Mouse (Mus musculus) forebrain, embryonic 13.5 days (tissue): ENCODE data around the gene Pcgf2. TPM values are rescaled to one million over a fixed set of nuclear protein-coding genes. Genes with fewer than 3 reads are reported as not detected.

Experiments
- ATAC-seq: fragments of 200-750 bp; cut with Nextera tagmentation; 2 replicates; pipeline ENCODE4 v1.8.0; 2017
- H3K27ac ChIP-seq: fragments of 300-500 bp; sonication (generic); 2 replicates; pipeline ENCODE4 v1.5.1; 2015; ENCODE audit warnings: inconsistent platforms, mild to moderate bottlenecking, moderate library complexity
- H3K27me3 ChIP-seq: fragments of 300-500 bp; sonication (generic); 2 replicates; pipeline ENCODE4 v1.6.1; 2015; ENCODE audit warnings: mild to moderate bottlenecking, inconsistent platforms
- H3K36me3 ChIP-seq: fragments of 300-500 bp; sonication (generic); 2 replicates; pipeline ENCODE4 v1.6.1; 2015; ENCODE audit warnings: mild to moderate bottlenecking, inconsistent platforms; ENCODE audit not compliant: poor library complexity, severe bottlenecking
- H3K4me1 ChIP-seq: fragments of 300-500 bp; sonication (generic); 2 replicates; pipeline ENCODE4 v1.6.1; 2015; ENCODE audit warnings: inconsistent platforms
- H3K4me2 ChIP-seq: fragments of 300-500 bp; sonication (generic); 2 replicates; pipeline ENCODE4 v1.6.1; 2015; ENCODE audit warnings: inconsistent platforms, mild to moderate bottlenecking, moderate library complexity
- H3K4me3 ChIP-seq: fragments of 300-500 bp; sonication (generic); 2 replicates; pipeline ENCODE4 v1.5.1; 2015; ENCODE audit warnings: mild to moderate bottlenecking, inconsistent platforms
- H3K9ac ChIP-seq: fragments of 300-500 bp; sonication (generic); 2 replicates; pipeline ENCODE4 v1.6.1; 2015; ENCODE audit warnings: mild to moderate bottlenecking, inconsistent platforms
- H3K9me3 ChIP-seq: fragments of 300-500 bp; sonication (generic); replicated peaks from 2 replicates; pipeline ENCODE4 v1.6.1; 2016; ENCODE audit warnings: inconsistent platforms
- WGBS: fragments of 180-500 bp; shearing (Covaris S2); methylation state at CpG from one replicate; pipeline ENCODE4 v1.1.7; 2015; 5-methylcytosine and 5-hydroxymethylcytosine counted together
- polyA plus RNA-seq: library from polyadenylated mRNA; unstranded; fragments of >200 nt; fragmentation: Nextera tagmentation; extraction: Ambion mirVana; gene quantifications from 2 replicates; pipeline ENCODE4 v1.2.1, GENCODE M21; 2015

Gene Pcgf2
- polyA plus RNA-seq, 1 experiment from 2014 or later, result 22.9 TPM

DNA sequence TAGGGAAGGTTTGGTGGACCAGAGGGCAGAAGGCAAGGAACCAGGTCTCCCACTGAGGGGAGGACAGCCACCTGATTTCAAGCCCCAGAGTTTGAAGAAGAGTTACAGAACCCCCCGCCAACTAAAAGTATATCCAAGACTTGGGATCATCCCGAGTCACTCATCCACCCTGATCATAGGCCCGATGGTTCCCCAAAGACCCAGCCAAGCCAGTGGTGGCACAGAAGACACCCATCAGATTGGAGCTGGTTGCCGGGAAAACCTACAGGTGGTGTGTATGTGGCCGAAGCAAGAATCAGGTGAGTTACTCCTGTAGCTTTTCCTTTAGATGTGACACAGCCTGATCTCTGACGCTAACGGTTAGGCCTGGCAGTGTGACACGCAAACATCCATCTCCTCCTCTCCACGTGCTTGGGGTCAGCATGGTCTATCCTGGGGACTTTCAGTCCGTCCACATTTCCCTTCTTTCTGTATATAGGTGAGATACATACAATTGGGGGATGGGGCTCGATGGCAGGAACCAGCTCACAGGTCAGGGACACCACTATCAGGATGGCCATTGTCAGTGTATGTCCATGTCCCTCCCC lies 13.9 kb downstream of the Pcgf2 start:
- Histone ChIP-seq H3K36me3 (peaks cover 48% of the 10 kb centered on the region), H3K4me3 (peak overlapping the region; percentile 46; the same call in 1 of the 2 replicates), H3K9me3 (no peaks in the 10 kb centered on the region), H3K27me3 (no peaks in the 10 kb centered on the region), H3K4me2 (peak overlapping the region; percentile 92), H3K4me1 (peaks cover 21% of the 10 kb centered on the region), H3K27ac (no peak overlapping the region), H3K9ac (0 out of 2 replicates have a peak overlapping the region, but pooled peaks have one; percentile 41)
- ATAC-seq, result no peak
- 71% methylated on average over 11 of the region's 11 CpGs for WGBS

DNA sequence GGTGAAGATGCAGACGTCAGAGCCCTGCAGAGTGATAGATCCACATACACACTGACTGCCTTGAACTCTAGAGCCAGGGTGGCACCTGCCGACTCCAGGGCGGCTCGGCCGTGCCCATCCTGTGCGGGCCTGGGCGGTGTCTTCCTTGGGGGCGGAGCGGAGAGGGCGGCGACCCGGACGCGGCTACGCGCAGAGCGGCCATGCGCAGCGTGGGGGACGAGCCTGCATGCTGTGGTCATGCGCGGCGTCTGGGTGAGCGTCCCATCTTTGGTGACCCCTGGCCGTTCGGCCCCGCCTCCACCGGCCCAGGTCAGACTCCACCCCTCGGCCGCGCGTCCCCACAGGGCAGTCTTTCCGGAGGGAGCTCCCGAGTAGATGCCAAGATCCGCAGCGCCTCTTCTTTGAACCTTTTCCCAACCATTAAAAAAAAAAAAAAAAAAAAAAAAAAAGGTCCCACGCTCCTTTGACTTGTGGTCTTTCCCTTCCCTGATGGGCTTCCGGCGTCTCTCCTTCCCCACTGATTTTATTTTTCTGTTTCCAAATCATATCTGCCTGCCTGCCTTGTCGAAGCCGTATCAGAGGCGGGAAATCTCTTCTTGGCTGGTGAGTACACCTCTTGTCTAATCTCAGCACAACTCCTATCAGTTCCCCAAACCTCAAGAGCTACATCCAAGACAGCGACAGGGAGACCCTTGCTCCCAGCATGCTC lies 14.5 kb downstream of the Pcgf2 start, which contains the start of gene Cisd3:
Gene Cisd3, plus strand, starts transcription at position 214 of the 709 bp plus-strand sequence.
- peak within 1 kb of the TSS; percentile 46 for H3K4me3 ChIP-seq
- H3K4me2 ChIP-seq, result peak within 1 kb of the TSS; percentile 92
- H3K9me3 ChIP-seq, result no peaks in the 10 kb centered on the region
- peak within 1 kb of the TSS; percentile 35; the same call in 1 of the 2 replicates for H3K27ac ChIP-seq
- peaks cover 21% of the 10 kb centered on the region for H3K4me1 ChIP-seq
- peak within 1 kb of the TSS; percentile 72 for H3K9ac ChIP-seq
- peak; percentile 71 for ATAC-seq
- H3K27me3 ChIP-seq, result no peaks in the 10 kb centered on the region
- 1% methylated on average over 41 of the region's 43 CpGs for WGBS
- H3K36me3 ChIP-seq, result peaks cover 47% of the 10 kb centered on the region

DNA sequence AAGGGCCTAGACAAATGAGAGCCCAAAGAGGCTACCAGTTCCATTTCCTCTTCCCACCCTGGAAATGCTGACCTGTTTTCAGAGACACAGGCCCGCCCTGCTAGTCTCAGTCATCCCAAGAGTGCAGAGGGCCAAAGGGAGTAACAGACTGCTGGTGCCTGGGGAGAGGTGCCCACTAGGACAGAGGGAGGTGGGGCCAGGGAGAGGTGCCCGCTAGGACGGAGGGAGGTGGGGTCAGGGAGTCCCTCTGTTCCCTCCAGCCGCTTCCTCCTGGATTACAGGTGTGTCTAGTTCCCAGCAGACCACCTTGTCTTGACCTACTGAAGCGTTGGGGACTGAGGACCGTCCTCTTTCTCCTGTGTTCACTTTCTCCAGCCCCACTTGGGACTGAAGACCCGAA lies 15.5 kb downstream of the Pcgf2 start:
- Histone ChIP-seq H3K9me3 (no peaks in the 10 kb centered on the region), H3K4me3 (no peak overlapping the region), H3K36me3 (peaks cover 46% of the 10 kb centered on the region), H3K27ac (peak overlapping the region; percentile 35; the same call in 1 of the 2 replicates), H3K27me3 (no peaks in the 10 kb centered on the region), H3K4me2 (0 out of 2 replicates have a peak overlapping the region, but pooled peaks have one; percentile 92), H3K9ac (no peak overlapping the region; the same call in 1 of the 2 replicates), H3K4me1 (peaks cover 29% of the 10 kb centered on the region)
- 39% methylated on average over 7 of the region's 7 CpGs for WGBS
- ATAC-seq, result no peak

- no peak overlapping the region for H3K9ac ChIP-seq
- no peak overlapping the region for H3K4me2 ChIP-seq
- H3K4me3 ChIP-seq, result no peak overlapping the region
- no peaks in the 10 kb centered on the region for H3K27me3 ChIP-seq
- no peaks in the 10 kb centered on the region for H3K9me3 ChIP-seq
- H3K27ac ChIP-seq, result no peak overlapping the region
- 79% methylated on average over 6 of the region's 6 CpGs for WGBS
- peaks cover 29% of the 10 kb centered on the region for H3K4me1 ChIP-seq
- no peak for ATAC-seq
- H3K36me3 ChIP-seq, result peaks cover 46% of the 10 kb centered on the region
These were observed 16.1 kb downstream of the Pcgf2 start for GRCm38 (mm10) chr11:97684063-97684680.

GRCm38 (mm10) chr11:97682504-97683055 lies 17.7 kb downstream of the Pcgf2 start:
- ATAC-seq, result no peak
- no peak overlapping the region for H3K27ac ChIP-seq
- WGBS, result 70% methylated on average over 6 of the region's 6 CpGs

DNA sequence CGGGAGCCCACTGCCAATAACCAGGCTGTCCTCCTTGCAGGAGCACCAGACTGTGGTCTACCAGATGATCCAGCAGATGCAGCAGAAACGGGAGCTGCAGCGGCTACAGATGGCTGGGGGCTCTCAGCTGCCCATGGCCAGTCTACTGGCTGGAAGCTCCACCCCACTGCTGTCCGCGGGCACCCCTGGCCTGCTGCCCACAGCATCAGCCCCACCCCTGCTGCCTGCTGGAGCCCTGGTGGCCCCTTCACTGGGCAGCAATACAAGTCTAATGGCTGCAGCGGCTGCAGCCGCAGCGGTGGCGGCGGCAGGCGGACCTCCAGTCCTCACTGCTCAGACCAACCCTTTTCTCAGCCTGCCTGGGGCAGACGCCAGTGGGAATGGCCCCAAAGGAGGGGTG lies 19.9 kb downstream of the Pcgf2 start:
- Histone ChIP-seq H3K4me1 (peaks cover 43% of the 10 kb centered on the region), H3K36me3 (peaks cover 69% of the 10 kb centered on the region), H3K9ac (peak overlapping the region; percentile 38), H3K4me2 (peak overlapping the region; percentile 7; the same call in 1 of the 2 replicates), H3K27ac (peak overlapping the region; percentile 38; the same call in 1 of the 2 replicates), H3K9me3 (no peaks in the 10 kb centered on the region), H3K4me3 (no peak overlapping the region), H3K27me3 (no peaks in the 10 kb centered on the region)
- WGBS, result 65% methylated on average over 12 of the region's 12 CpGs
- ATAC-seq, result 0 out of 2 replicates have a peak, but pooled peaks have one; percentile 3

More at GRCm38 (mm10) chr11:97682504-97683055, 17.7 kb downstream of the Pcgf2 start:
- H3K4me3 ChIP-seq, result no peak overlapping the region
- peaks cover 49% of the 10 kb centered on the region for H3K36me3 ChIP-seq
- no peaks in the 10 kb centered on the region for H3K9me3 ChIP-seq
- H3K4me1 ChIP-seq, result peaks cover 39% of the 10 kb centered on the region
- no peaks in the 10 kb centered on the region for H3K27me3 ChIP-seq
- H3K4me2 ChIP-seq, result no peak overlapping the region
- no peak overlapping the region for H3K9ac ChIP-seq

GRCm38 (mm10) chr11:97678301-97678700 lies 22.0 kb downstream of the Pcgf2 start:
- H3K27ac ChIP-seq, result peak overlapping the region; percentile 31
- H3K9me3 ChIP-seq, result no peaks in the 10 kb centered on the region
- WGBS, result 69% methylated on average over 15 of the region's 15 CpGs
- H3K4me1 ChIP-seq, result peaks cover 35% of the 10 kb centered on the region
- H3K9ac ChIP-seq, result peak overlapping the region; percentile 21; the same call in 1 of the 2 replicates
- peaks cover 90% of the 10 kb centered on the region for H3K36me3 ChIP-seq
- ATAC-seq, result 0 out of 2 replicates have a peak, but pooled peaks have one; percentile 39
- no peaks in the 10 kb centered on the region for H3K27me3 ChIP-seq
- H3K4me2 ChIP-seq, result no peak overlapping the region
- no peak overlapping the region for H3K4me3 ChIP-seq

- H3K4me3 ChIP-seq, result no peak overlapping the region; the same call in 1 of the 2 replicates
- H3K27me3 ChIP-seq, result no peaks in the 10 kb centered on the region
- no peak overlapping the region for H3K4me2 ChIP-seq
- H3K9ac ChIP-seq, result 0 out of 2 replicates have a peak overlapping the region, but pooled peaks have one; percentile 21
- WGBS, result 31% methylated on average over 8 of the region's 8 CpGs
- H3K4me1 ChIP-seq, result peaks cover 35% of the 10 kb centered on the region
- H3K9me3 ChIP-seq, result no peaks in the 10 kb centered on the region
- H3K36me3 ChIP-seq, result peaks cover 95% of the 10 kb centered on the region
- H3K27ac ChIP-seq, result peak overlapping the region; percentile 31
- no peak for ATAC-seq
These were observed 22.5 kb downstream of the Pcgf2 start for GRCm38 (mm10) chr11:97677842-97678241.

DNA sequence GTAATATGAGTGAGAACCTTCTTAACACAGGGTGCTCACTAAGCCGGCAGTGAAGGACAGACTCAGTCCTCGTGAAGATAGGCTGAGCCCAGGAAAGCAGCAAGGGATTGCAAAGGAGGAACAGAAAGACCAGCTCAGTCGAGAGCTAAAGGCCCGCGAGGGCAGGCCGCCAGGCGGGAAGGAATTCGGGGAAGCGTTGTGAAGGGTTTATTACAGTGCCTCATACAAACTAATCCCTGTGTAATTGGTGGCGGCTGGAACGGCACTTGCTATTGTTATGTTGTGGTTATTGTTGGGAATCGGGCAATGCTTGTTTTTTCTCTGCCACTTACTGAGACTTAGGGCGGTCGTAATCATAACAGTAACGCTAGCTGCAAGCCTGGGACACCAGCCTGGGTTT lies 22.9 kb downstream of the Pcgf2 start:
- H3K4me1 ChIP-seq, result peaks cover 35% of the 10 kb centered on the region
- H3K9ac ChIP-seq, result peak overlapping the region; percentile 54; the same call in 1 of the 2 replicates
- H3K36me3 ChIP-seq, result peaks cover 95% of the 10 kb centered on the region
- 9% methylated on average over 15 of the region's 15 CpGs for WGBS
- no peaks in the 10 kb centered on the region for H3K27me3 ChIP-seq
- no peaks in the 10 kb centered on the region for H3K9me3 ChIP-seq
- no peak overlapping the region; the same call in 1 of the 2 replicates for H3K4me3 ChIP-seq
- H3K27ac ChIP-seq, result peak overlapping the region; percentile 31
- ATAC-seq, result no peak
- peak overlapping the region; percentile 3; the same call in 1 of the 2 replicates for H3K4me2 ChIP-seq

DNA sequence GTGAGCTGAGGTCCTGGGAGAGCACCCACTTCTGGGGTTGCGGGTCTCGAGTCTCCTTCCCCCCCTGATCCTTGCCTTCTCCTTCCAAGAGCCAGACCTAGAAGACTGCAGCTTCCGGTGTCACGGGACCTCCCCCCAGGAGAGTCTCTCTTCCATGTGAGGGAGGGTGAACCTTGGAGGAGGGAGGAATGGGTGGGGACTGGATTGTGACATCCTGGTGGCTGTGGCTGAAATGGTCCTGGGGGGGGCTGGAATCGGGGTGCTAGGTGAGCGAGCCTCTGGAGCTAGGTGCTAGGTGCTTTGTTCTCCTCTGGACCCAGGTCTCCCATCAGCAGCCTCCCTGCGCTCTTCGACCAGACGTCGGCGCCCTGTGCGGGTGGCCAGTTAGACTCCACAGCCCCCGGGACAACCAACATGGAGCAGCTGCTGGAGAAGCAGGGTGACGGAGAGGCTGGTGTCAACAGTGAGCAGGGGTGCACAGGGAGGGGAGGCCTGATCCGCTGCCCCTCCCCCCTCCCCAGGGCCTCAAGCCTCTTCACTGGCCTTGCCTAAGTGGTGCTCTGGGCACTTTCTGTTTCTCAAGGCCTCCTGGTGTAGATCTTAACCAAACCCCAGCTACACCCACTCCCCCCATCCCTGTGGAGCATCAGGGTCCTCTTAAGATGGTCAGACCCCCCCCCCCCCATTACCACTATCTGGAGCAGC lies 24.1 kb downstream of the Pcgf2 start:
- H3K36me3 ChIP-seq, result peaks cover 95% of the 10 kb centered on the region
- H3K9ac ChIP-seq, result 0 out of 2 replicates have a peak overlapping the region, but pooled peaks have one; percentile 22
- H3K4me2 ChIP-seq, result no peak overlapping the region
- H3K4me3 ChIP-seq, result no peak overlapping the region
- H3K27me3 ChIP-seq, result no peaks in the 10 kb centered on the region
- no peaks in the 10 kb centered on the region for H3K9me3 ChIP-seq
- peaks cover 35% of the 10 kb centered on the region for H3K4me1 ChIP-seq
- 78% methylated on average over 15 of the region's 15 CpGs for WGBS
- ATAC-seq, result no peak
- H3K27ac ChIP-seq, result no peak overlapping the region

- Histone ChIP-seq H3K4me1 (peaks cover 52% of the 10 kb centered on the region), H3K9me3 (no peaks in the 10 kb centered on the region), H3K36me3 (peaks cover 99% of the 10 kb centered on the region), H3K27ac (no peak overlapping the region), H3K9ac (no peak overlapping the region), H3K4me3 (no peak overlapping the region), H3K4me2 (no peak overlapping the region), H3K27me3 (no peaks in the 10 kb centered on the region)
- 77% methylated on average over 11 of the region's 11 CpGs for whole genome bisulfite sequencing
- no peak for ATAC-seq
These were observed 27.1 kb downstream of the Pcgf2 start for GRCm38 (mm10) chr11:97673148-97673547.
